Mouse (Mus musculus) monocyte, adult 2 months (primary cell): ENCODE measurements around the gene Dennd2d.

Experiments
- DNase-seq, 2 experiments: peaks; one replicate each; pipeline ENCODE4 v3.0.0; 2022; ENCODE audit warnings: low spot score in 2 of 2, low read depth in 1 of 2

The Dennd2d gene

GRCm38 (mm10) chr3:106496045-106496721, 14.0 kb downstream of the Dennd2d start:
- no peak for DNase-seq

GRCm38 (mm10) chr3:106496996-106497395, 14.8 kb downstream of the Dennd2d start:
- DNase-seq, result no peak

GRCm38 (mm10) chr3:106500510-106500909, 18.3 kb downstream of the Dennd2d start:
- no peak for DNase-seq

- DNase-seq, result no peak
These were observed 20.7 kb downstream of the Dennd2d start for GRCm38 (mm10) chr3:106502892-106503291.

GRCm38 (mm10) chr3:106510669-106511068, 28.5 kb downstream of the Dennd2d start:
- DNase-seq, result no peak

GRCm38 (mm10) chr3:106515016-106515415, 32.8 kb downstream of the Dennd2d start:
- no peak for DNase-seq

GRCm38 (mm10) chr3:106522730-106523129, 40.5 kb downstream of the Dennd2d start:
- no peak for DNase-seq

GRCm38 (mm10) chr3:106526411-106526810, 44.2 kb downstream of the Dennd2d start:
- DNase-seq, result no peak

- no peak for DNase-seq
These were observed 45.8 kb downstream of the Dennd2d start for GRCm38 (mm10) chr3:106528032-106528431.

GRCm38 (mm10) chr3:106533277-106533676, 51.1 kb downstream of the Dennd2d start:
- DNase-seq, result no peak

GRCm38 (mm10) chr3:106544721-106545316, 62.6 kb downstream of the Dennd2d start:
- DNase-seq, result no peak

GRCm38 (mm10) chr3:106547171-106547923, 65.1 kb downstream of the Dennd2d start, which contains the start of the genes Dram2 and Cept1:
Gene Dram2, plus strand, starts transcription at chr3:106547798.
Gene Cept1, minus strand, starts transcription at chr3:106547802.
- peak; percentile 64 to 85 for DNase-seq

GRCm38 (mm10) chr3:106547924-106548539, 65.8 kb downstream of the Dennd2d start:
- DNase-seq, result peak in 1 of 2 experiments; percentile 21

- no peak for DNase-seq
These were observed 66.8 kb downstream of the Dennd2d start for GRCm38 (mm10) chr3:106548971-106549370.
